Mouse (Mus musculus) intestine, embryonic 16.5 days (tissue): Measurements from ENCODE around the gene Mrps14. TPM values are rescaled to one million over a fixed set of nuclear protein-coding genes. Genes with fewer than 3 reads are reported as not detected.

Source experiments
- ATAC-seq: fragments of 200-750 bp; cut with Nextera tagmentation; 2 replicates; pipeline ENCODE4 v1.8.0; 2017; ENCODE audit warnings: moderate TSS enrichment, moderate library complexity
- H3K27ac ChIP-seq: fragments of 300-500 bp; sonication (generic); 2 replicates; pipeline ENCODE4 v1.5.1; 2014; ENCODE audit warnings: mild to moderate bottlenecking, low read length
- H3K27me3 ChIP-seq: fragments of 300-500 bp; sonication (generic); replicated peaks from 2 replicates; pipeline ENCODE4 v1.6.1; 2014; ENCODE audit warnings: low read length, control low read depth, mixed read lengths; ENCODE audit not compliant: control insufficient read depth, insufficient read depth
- H3K36me3 ChIP-seq: fragments of 300-500 bp; sonication (generic); 2 replicates; pipeline ENCODE4 v1.6.1; 2014; ENCODE audit warnings: low read length, control low read depth; ENCODE audit not compliant: control insufficient read depth, insufficient read depth
- H3K4me1 ChIP-seq: fragments of 300-500 bp; sonication (generic); 2 replicates; pipeline ENCODE4 v1.6.1; 2014; ENCODE audit warnings: low read length, control low read depth, mixed read lengths; ENCODE audit not compliant: control insufficient read depth, insufficient read depth
- H3K4me2 ChIP-seq: fragments of 300-500 bp; sonication (generic); 2 replicates; pipeline ENCODE4 v1.6.1; 2014; ENCODE audit warnings: low read depth, low read length, control low read depth
- H3K4me3 ChIP-seq: fragments of 300-500 bp; sonication (generic); 2 replicates; pipeline ENCODE4 v1.5.1; 2014; ENCODE audit warnings: mild to moderate bottlenecking, low read length
- H3K9ac ChIP-seq: fragments of 300-500 bp; sonication (generic); 2 replicates; pipeline ENCODE4 v1.6.1; 2014; ENCODE audit warnings: low read depth, low read length
- H3K9me3 ChIP-seq: fragments of 300-500 bp; sonication (generic); 2 replicates; pipeline ENCODE4 v1.6.1; 2016; ENCODE audit warnings: low read length, control low read depth; ENCODE audit not compliant: control insufficient read depth
- WGBS: fragments of 180-500 bp; shearing (Covaris S2); extraction: QIAGEN DNeasy Blood & Tissue Kit; methylation state at CpG from one replicate; pipeline ENCODE4 v1.1.7; 2014; 5-methylcytosine and 5-hydroxymethylcytosine counted together
- polyA plus RNA-seq: library from polyadenylated mRNA; unstranded; fragments of >200 nt; fragmentation: Nextera tagmentation; extraction: Ambion mirVana; gene quantifications from 2 replicates; pipeline ENCODE4 v1.2.1, GENCODE M21; 2015

Mrps14 gene
- 273 and 306 TPM in 2 replicates for polyA plus RNA-seq

DNA sequence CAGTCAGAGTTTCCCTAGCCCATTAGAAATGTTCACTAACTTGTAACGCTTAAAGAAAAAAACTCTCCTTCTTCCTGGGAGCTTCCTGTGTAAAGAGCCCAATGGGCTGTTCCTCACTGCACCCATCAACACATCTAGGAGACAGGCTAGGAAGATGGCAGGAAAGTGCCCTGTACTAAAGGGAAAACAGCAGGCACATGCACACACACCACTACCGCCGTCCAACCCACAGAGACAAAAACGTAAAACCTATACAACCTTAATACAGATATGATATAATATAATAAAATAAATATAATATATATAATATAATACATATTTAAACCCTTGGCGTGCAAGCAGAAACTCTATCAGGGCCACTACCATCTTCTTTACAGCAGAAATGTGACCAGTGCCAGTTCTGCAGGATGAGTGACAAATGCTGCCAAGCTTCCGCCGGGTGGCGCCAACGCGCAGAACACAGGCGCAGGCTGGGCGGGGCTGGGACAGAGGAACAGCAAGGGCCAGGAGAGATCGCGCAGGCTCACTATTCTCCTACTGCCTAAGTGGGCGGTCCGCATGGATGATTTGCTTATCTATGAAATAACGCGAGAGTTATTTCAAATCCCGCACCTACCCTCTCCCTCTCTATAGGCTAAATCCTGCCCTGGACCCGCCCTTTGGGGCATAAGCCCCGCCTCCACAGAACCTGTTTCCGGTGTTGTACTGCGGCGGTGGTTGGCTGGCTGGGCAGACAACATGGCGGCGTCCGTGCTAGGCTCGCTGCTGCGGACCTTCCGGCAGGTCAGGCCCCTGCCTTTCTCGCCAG lies at the start of gene Mrps14:
Mrps14 (plus strand) TSS at position 687 of the 808 bp plus-strand sequence.
- Histone ChIP-seq H3K4me2 (peak within 1 kb of the TSS; percentile 75), H3K9me3 (no peaks in the 10 kb centered on the region), H3K4me3 (peak within 1 kb of the TSS; percentile 77), H3K4me1 (peaks cover 8% of the 10 kb centered on the region; the same call in 1 of the 2 replicates), H3K36me3 (no peaks in the 10 kb centered on the region), H3K9ac (peak within 1 kb of the TSS; percentile 80), H3K27me3 (no peaks in the 10 kb centered on the region), H3K27ac (peak within 1 kb of the TSS; percentile 72)
- 6% methylated on average over 31 of the region's 31 CpGs for WGBS
- ATAC-seq = peak; percentile 100

DNA sequence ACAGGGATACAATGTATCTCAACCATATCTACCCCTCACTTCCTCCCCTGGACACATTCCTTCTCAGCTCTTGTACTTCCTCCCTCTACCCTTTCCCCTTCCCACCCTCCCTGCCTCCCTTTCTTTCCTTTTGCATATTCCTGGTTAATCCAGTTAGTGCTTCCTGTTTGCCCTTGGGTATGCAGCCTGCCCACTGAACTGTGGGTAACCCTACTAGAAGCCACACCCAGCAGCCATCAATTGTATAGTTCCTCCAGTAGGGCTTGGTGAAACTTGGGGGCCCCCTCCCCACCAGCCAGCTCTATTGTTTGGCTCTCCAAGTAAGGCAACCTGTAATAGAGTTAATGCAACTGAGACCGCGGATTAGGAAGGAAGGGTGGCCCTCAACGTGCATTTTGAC lies 49.4 kb upstream of the Mrps14 start:
- Histone ChIP-seq H3K4me2 (no peak overlapping the region), H3K27ac (no peak overlapping the region), H3K36me3 (no peaks in the 10 kb centered on the region), H3K9me3 (no peaks in the 10 kb centered on the region), H3K4me1 (no peaks in the 10 kb centered on the region), H3K9ac (no peak overlapping the region), H3K27me3 (no peaks in the 10 kb centered on the region), H3K4me3 (no peak overlapping the region)
- no peak for ATAC-seq
- 71% methylated on average over 3 of the region's 3 CpGs for WGBS

DNA sequence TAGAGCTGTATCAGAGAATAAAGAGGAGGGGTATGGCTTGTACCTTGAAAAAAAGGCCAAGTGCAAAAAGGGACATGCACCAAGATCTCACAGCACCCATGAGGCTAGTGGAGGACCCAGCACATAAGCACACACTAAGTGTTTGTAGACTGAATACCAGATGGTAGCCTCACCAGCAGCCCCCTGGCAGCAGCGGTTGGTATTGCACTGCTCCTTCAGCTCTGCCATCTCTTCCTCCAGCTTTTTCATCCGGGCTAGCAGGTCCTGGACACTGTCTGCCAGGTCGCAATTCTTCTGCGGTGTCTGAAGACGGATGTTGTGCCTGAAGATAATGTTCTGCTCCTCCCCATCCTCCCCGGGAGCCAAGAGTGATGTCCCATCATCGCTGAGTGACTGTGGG lies 47.7 kb upstream of the Mrps14 start:
- Histone ChIP-seq H3K4me2 (no peak overlapping the region), H3K27ac (no peak overlapping the region), H3K9me3 (no peaks in the 10 kb centered on the region), H3K9ac (no peak overlapping the region), H3K4me1 (no peaks in the 10 kb centered on the region), H3K36me3 (no peaks in the 10 kb centered on the region), H3K4me3 (no peak overlapping the region), H3K27me3 (no peaks in the 10 kb centered on the region)
- WGBS = 83% methylated on average over 7 of the region's 7 CpGs
- ATAC-seq = no peak

DNA sequence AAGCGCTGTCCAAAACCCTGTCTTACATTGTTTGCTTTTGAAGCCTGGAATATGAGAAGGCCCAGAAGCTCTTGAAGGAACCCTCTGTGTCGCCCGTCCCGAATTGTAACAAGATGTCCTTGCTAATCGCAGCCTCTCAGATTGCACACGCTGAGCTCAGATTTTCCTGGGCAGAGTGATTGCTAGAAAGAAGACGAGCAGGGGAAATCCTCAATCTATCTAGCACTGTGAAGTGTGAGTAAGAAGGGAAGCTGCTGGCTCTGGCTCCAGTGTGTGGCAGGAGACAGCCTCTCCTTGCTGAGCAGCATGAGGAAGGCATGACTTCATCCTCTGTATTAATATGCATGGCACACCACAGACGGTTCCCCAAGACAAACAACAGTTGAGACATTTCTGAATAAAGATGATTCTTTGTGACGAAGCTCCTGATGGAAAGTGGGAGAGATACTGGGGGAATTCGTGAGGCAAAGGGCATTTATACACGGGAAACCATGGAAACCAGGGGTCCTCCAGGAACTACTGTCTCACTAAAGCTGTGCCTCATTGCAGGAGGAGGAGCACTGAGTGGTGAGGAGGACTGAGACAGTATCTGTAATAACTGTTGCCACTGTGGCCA lies 45.6 kb upstream of the Mrps14 start:
- ATAC-seq = no peak
- 65% methylated on average over 11 of the region's 11 CpGs for WGBS
- no peak overlapping the region for H3K4me2 ChIP-seq

DNA sequence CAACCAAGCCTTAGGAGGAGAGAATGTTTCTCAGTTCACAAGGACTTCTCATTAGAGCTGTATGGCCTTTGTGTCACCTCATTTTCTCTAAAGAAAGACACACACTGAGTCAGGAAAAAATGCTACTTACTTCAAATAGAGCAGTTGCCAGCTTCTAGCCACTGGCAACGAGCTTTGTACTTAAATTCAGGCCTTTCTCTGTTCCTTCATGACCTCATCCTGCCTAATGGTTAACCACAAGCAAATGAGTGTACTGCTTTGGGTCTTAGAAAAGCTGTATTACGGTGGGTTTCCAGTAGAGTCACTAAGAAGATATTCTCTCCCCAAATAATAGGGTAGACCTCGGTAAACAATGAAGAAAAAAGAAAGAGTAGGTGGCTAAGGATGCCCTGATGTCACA lies 44.3 kb upstream of the Mrps14 start:
- ATAC-seq = no peak
- no peaks in the 10 kb centered on the region for H3K4me1 ChIP-seq
- no peak overlapping the region for H3K4me3 ChIP-seq
- no peaks in the 10 kb centered on the region for H3K27me3 ChIP-seq
- no peak overlapping the region for H3K9ac ChIP-seq
- H3K36me3 ChIP-seq = no peaks in the 10 kb centered on the region
- WGBS = 73% methylated on average over 3 of the region's 3 CpGs
- no peak overlapping the region for H3K27ac ChIP-seq
- H3K9me3 ChIP-seq = no peaks in the 10 kb centered on the region
- no peak overlapping the region for H3K4me2 ChIP-seq

More for the DNA sequence above, 45.6 kb upstream of the Mrps14 start:
- no peak overlapping the region for H3K9ac ChIP-seq
- H3K4me3 ChIP-seq = no peak overlapping the region
- H3K27me3 ChIP-seq = no peaks in the 10 kb centered on the region
- no peaks in the 10 kb centered on the region for H3K4me1 ChIP-seq
- no peaks in the 10 kb centered on the region for H3K9me3 ChIP-seq
- no peak overlapping the region for H3K27ac ChIP-seq
- H3K36me3 ChIP-seq = no peaks in the 10 kb centered on the region

DNA sequence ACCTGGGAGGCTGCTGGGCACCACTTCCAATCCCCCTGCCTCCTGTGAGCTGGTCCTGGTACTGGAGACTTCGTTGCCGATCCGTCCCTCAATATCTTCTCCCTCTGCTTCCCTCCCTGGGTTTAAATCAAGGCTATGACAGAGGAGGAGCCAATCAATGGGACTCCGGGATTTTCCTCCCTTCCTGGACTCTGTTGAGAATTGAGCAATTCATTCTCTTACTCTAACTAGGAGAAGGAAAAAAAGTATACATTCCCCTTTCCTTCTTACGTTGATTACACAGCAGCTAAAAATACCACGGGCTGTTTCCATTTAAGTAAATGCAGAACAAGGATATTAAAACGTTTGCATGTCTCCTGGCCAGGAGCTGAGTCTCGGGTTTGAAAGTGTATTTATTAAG lies 41.5 kb upstream of the Mrps14 start, which contains the start of gene Tnn:
Tnn (minus strand) TSS at position 101 of the 400 bp plus-strand sequence.
- H3K9ac ChIP-seq = no peak within 1 kb of the TSS
- H3K4me3 ChIP-seq = peak within 1 kb of the TSS; percentile 17
- H3K4me1 ChIP-seq = no peaks in the 10 kb centered on the region
- no peaks in the 10 kb centered on the region for H3K36me3 ChIP-seq
- ATAC-seq = no peak
- H3K27ac ChIP-seq = peak within 1 kb of the TSS; percentile 58; the same call in 1 of the 2 replicates
- H3K4me2 ChIP-seq = peak within 1 kb of the TSS; percentile 7; the same call in 1 of the 2 replicates
- H3K27me3 ChIP-seq = no peaks in the 10 kb centered on the region
- WGBS = 48% methylated on average over 8 of the region's 8 CpGs
- H3K9me3 ChIP-seq = no peaks in the 10 kb centered on the region

DNA sequence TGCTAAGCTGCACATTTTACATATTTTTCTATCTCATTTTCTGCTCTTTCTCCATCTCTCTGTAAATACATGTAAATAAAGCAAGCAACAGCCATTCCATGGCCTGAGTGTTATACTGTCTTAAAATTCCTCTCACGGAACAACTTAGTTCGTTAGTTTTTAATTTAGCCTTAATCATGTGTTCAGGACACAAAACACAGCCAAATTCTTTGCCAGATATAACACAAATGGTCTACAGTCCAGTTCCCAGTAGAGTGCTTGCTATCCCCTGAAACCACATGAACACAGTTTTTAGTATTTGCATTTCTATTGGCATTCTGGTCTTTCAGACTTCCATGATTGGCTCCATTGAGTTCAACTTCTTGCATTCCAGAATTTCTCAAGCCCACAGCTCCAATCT lies 36.8 kb upstream of the Mrps14 start:
- Histone ChIP-seq H3K9ac (no peak overlapping the region), H3K4me3 (no peak overlapping the region), H3K36me3 (no peaks in the 10 kb centered on the region), H3K9me3 (no peaks in the 10 kb centered on the region), H3K27me3 (no peaks in the 10 kb centered on the region), H3K4me1 (no peaks in the 10 kb centered on the region), H3K27ac (no peak overlapping the region), H3K4me2 (no peak overlapping the region)
- WGBS = 96% methylated on average over 2 of the region's 2 CpGs
- no peak for ATAC-seq

DNA sequence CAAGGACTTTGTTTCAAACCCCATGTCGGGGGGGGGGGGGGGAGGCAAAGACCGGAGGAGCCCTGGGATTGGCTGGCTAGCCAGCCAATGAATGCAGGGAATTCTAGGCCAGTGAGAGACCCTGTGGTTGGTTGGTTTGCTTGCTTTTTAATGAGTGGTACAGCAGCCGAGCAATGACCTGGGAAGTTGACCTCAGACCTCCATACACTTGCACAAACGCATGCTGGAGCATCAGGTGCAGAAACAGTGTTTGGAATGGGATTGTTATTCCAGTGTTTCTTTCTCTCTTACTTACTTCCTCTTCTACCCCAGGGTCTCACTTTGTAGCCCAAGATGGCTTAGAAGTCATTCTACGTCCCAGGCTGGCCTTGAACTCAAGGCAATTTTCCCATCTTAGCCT lies 28.4 kb upstream of the Mrps14 start:
- Histone ChIP-seq H3K9me3 (no peaks in the 10 kb centered on the region), H3K9ac (no peak overlapping the region), H3K4me3 (no peak overlapping the region), H3K27me3 (no peaks in the 10 kb centered on the region), H3K4me1 (no peaks in the 10 kb centered on the region), H3K4me2 (no peak overlapping the region), H3K36me3 (no peaks in the 10 kb centered on the region), H3K27ac (no peak overlapping the region)
- no peak for ATAC-seq
- 76% methylated on average over 4 of the region's 5 CpGs for WGBS

DNA sequence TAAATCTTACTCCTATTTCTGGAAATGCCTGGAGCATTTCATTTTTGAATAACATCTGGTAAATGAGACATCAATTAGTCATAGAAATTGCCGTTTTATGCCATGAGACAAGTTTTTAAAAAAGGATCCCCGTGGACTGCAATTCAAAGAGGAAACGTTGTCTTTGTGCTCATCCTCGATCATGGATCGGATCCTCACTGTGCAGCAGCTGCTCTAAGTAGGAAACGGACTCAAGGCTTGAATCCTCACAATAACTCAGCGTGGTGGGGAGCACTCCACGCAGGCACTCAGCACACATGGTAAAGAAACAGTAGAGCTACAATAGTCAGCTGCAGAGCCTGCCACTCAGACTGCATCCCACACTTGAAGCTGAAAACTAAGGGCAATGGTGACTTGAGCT lies 18.1 kb upstream of the Mrps14 start:
- no peak for ATAC-seq
- Histone ChIP-seq H3K4me2 (no peak overlapping the region), H3K27ac (no peak overlapping the region), H3K9me3 (no peaks in the 10 kb centered on the region), H3K27me3 (no peaks in the 10 kb centered on the region), H3K36me3 (no peaks in the 10 kb centered on the region), H3K4me3 (no peak overlapping the region), H3K4me1 (no peaks in the 10 kb centered on the region), H3K9ac (no peak overlapping the region)
- 71% methylated on average over 8 of the region's 8 CpGs for WGBS
